Mouse (Mus musculus) adrenal gland, postnatal 25 days (tissue): ENCODE data around the gene Card9. TPM values are rescaled to one million over a fixed set of nuclear protein-coding genes. Genes with fewer than 3 reads are reported as not detected.

Experiments
- DNase-seq: peaks from one replicate; pipeline ENCODE4 v3.0.0; 2021; ENCODE audit warnings: mixed read lengths
- total RNA-seq: library from RNA; stranded (reverse); gene quantifications from 2 replicates; pipeline ENCODE4 v1.2.3, GENCODE M21; 2021

The Card9 gene
- total RNA-seq, 1 experiment from 2014 or later: 0.97 TPM

- no peak for DNase-seq
Measured at GRCm38 (mm10) chr2:26362991-26363390, 2.3 kb upstream of the Card9 start.

- no peak for DNase-seq
Measured at GRCm38 (mm10) chr2:26359983-26360382, 735 bp downstream of the Card9 start.

DNA sequence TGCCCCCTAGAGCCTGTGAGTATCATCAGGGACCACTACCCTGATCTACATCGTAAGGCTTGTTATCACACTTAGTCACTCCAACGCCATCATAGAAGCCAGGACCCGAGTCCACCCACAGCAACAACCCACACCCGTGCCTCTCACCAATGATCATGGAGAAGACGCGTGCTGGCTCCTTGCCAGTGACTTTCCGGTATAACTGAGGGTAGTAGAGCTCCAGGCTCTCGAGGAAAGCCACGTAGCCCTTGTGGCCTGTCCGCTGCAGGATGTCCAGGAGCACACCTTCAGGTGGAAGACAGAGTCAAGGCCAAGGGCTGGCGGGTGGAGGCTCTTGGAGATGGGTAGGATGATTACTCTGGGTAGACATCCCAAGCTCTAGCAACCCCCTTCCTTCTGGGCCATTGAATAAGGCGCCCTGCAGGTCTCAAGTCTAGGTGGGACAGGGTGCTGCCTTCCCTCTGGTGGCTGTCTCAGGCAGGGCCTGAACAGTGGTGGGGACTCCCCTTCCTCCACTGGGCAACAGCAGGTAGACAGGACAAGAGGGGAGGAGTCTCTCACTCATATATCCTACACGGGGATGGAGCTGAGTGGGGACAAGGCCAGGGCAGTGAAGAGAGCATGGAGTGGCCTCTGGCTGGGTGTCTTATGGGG is 1.9 kb downstream of the Card9 start:
- DNase-seq: no peak

GRCm38 (mm10) chr2:26357484-26357883 is 3.2 kb downstream of the Card9 start:
- DNase-seq: no peak

DNA sequence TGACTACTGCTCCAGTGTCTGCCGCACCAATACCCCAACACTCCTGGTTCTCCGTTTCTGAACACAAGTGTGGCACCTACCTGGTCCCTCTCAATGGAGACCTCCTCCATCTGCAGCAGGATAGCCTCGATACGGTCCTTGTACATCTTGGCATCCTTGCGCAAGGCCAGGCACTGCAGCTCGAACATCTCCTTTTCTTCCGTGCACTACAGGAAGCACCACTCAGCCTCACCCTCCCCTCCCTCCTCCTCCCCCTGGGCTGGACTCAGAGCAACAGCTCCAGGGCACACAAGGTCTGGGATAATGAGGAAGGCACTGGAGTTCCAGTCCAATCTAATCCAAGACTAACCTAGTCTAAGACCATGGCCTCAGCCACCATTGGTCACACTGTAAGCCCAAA is 4.0 kb downstream of the Card9 start:
- DNase-seq: no peak

GRCm38 (mm10) chr2:26356231-26356630 is 4.5 kb downstream of the Card9 start:
- DNase-seq: no peak

GRCm38 (mm10) chr2:26354401-26354800 is 6.3 kb downstream of the Card9 start:
- DNase-seq: no peak

- no peak for DNase-seq
Measured at GRCm38 (mm10) chr2:26353066-26353980, 7.4 kb downstream of the Card9 start.

DNA sequence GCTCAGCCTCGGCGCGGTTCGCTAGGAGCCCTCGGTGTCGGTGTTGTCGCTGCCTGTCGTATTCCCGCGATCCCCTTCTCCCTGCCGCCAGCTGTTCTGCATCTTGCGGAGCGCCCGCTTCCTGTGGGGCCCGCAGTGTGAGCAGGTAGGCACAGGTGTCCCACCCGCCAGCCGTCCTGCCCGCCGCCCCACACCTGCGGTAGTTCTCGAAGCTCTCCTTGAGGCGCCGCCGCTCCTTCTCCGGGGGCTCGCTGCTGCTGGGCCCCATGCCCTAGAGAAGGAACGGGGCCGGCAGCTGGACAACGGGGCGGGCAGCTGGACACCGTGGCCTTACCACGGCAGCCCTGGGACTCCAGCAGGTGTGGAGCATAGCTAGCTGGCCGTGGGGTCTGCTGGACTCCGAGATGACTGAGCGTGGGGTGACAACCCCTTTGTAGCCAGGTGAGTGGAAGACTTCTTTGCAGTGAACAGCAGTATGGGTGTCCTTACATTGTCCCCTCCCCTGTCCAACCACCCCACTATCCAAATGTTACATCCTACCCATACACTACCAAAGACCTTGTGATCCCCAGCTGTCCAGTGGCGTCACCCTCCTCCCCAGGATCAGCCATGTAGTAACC is 8.3 kb downstream of the Card9 start:
- DNase-seq: peak; percentile 41

GRCm38 (mm10) chr2:26351358-26352290 is 9.1 kb downstream of the Card9 start, which contains the start of gene Dnlz:
Gene Dnlz (minus strand): TSS chr2:26352110.
- DNase-seq: peak; percentile 93

DNA sequence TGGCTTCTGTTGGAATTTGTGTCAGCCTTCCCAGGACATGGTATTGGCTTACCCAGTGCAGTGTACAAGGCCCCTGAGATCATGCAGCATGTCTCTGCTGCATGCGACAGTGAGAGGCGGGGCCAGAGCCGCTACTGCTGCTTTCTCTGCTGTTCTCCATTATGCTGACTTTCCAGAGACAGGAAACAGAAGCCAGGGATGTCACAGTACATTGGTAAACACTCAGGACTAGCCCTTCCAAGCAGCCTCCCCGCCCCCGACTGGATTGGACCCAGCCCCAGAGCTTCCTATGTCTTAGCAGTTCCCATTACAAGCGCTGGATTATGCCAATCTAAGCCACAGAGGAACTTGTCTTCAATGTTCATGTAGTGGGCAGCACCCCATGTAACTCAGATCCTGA is 12.5 kb downstream of the Card9 start:
- DNase-seq: no peak

GRCm38 (mm10) chr2:26342609-26343490 is 17.9 kb downstream of the Card9 start:
- DNase-seq: no peak

- DNase-seq: peak; percentile 42
Measured at GRCm38 (mm10) chr2:26342044-26342443, 18.7 kb downstream of the Card9 start.

GRCm38 (mm10) chr2:26341510-26341981 is 19.2 kb downstream of the Card9 start:
- no peak for DNase-seq

- peak; percentile 67 for DNase-seq
Measured at GRCm38 (mm10) chr2:26339204-26339551, 21.5 kb downstream of the Card9 start.

- no peak for DNase-seq
Measured at GRCm38 (mm10) chr2:26338302-26339203, 22.2 kb downstream of the Card9 start.

DNA sequence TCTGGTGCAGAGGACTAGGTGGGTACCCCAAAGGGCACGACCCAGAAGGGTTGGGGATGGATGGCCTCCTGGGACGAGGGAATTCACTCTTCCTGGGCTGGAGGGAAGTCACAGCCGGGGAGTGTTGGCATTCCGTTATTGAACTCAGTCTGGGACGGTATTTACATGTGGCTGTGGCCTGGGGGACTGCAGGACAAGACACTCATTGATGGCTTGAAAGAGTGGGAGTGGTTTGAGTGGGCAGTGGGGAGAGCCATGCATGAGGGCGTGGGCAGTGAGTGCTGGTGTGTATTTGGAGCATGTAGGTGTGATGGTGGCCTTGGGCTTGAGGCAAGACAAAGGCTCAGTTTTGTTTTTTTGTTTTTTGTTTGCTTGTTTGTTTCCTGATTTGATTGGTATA is 30.0 kb downstream of the Card9 start:
- DNase-seq: no peak

DNA sequence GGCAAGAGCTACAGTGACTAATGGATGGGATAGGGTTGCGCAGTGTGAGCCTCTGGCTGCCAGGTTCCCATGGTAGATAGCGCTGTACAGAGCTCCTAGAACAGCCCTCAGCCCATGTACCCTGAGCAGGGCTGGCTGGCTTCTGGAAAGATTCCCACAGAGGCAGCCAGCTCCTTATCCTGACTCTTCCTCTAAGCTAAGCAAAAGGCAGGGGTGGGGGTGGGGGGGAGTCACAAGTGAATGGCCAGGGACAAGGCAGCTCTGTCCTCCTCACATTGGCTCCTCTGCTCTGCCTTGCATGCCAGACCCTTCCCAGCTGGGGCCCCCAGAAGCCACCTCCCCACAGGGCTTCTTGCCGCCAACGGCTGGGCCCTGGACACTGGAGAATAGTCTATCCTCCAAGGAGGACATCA is 30.7 kb downstream of the Card9 start:
- no peak for DNase-seq

- DNase-seq: peak; percentile 77
Measured at GRCm38 (mm10) chr2:26329402-26329801, 31.3 kb downstream of the Card9 start.

DNA sequence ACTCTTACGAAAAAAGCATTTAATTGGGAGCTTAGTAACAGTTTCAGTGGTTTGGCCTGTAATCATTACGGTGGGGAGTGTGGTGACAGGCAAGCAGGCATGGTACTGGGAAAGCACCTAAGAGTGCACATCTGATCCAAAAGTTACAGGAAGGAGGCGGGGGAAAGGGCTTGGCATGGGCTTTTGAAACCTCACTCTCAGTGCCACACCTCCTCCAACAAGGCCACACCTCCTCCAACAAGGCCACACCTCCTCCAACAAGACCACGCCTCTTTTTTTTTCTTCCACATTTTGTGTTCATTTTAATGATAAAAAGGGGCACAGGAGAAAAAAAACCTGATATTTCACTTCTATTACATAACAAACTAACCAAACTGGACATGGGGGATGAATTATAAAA is 32.9 kb downstream of the Card9 start:
- no peak for DNase-seq
